Mouse (Mus musculus) R1 (cell line): ENCODE data around the gene Rpl36.
A peak's percentile ranks its signal among the peaks of the same experiment; 100 is the strongest.

ENCODE experiments used
- DNase-seq: peaks from one replicate; pipeline ENCODE4 v3.0.0-alpha.2; 2018; ENCODE audit warnings: low read depth, low spot score

Rpl36 gene

GRCm38 (mm10) chr17:56647546-56647945 is 34.3 kb downstream of the Rpl36 start:
- no peak for DNase-seq

DNA sequence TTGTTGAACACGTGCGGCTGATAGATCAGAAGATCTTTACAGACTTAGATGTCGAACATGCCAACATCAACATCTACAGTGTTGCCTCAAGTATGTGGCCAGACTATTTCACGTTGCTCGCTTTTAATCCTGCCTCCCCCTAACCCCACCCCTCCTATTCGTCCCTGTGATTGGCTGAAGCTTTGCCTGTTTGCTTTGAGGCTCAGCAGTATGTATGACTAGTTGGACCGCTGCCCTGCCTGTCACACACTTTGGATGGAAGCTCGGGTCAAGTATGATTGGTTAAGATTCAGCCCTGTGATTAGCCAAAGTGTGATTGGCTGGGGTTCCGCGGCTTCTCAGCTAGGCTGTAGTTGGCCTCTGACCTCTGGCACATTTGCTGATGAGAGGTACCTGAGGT is 38.6 kb downstream of the Rpl36 start:
- DNase-seq, result peak; percentile 89

- DNase-seq, result no peak
Measured at GRCm38 (mm10) chr17:56654771-56655170, 41.6 kb downstream of the Rpl36 start.

DNA sequence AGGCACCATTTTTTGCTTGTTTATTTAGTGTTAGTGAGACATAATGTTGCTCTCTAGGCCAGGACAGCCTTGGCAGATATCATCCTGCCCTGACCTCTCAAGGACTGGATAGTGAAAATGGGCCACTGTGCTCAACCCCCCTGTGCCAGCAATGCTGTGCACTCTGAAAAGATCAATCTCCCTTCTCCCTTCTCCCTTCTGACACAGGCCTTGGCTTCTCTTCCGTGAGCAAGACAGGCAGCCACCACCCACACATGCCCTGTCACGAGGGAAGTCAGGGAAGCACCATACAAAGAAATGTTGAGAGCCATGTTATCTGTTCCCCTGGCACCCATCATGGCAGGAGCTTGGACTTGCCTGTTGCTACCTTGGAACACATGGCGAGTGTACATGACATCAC is 42.1 kb downstream of the Rpl36 start:
- no peak for DNase-seq

GRCm38 (mm10) chr17:56656171-56656570 is 43.0 kb downstream of the Rpl36 start:
- DNase-seq, result no peak

DNA sequence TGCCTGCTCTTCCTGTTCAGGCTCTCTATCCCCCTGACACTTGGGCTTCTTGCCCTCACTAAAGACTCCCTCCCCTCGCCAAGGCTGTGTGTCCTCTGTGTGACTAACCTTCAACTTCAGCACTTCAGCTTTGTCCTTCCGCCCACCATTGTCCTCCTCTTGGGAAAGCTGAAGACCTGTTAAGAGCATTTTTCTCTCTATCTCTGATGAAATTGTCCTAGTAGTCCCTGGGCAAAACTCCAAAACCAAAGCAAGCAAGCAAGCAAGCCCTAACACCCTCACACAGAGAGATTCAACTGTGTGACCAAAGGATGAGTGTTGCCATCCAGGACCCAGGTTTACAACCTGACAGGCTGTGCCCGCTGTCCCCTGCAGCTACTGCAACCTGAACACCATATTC is 50.4 kb downstream of the Rpl36 start:
- no peak for DNase-seq
